Mouse (Mus musculus) heart, embryonic 11.5 days (tissue): ENCODE measurements around the gene Eif6. TPM values are rescaled to one million over a fixed set of nuclear protein-coding genes. Genes with fewer than 3 reads are reported as not detected.

ENCODE experiments used
- ATAC-seq: fragments of 200-750 bp; cut with Nextera tagmentation; replicated peaks from 2 replicates; pipeline ENCODE4 v1.8.0; 2017; ENCODE audit warnings: moderate library complexity; ENCODE audit not compliant: insufficient number of reproducible peaks, low FRiP score, low TSS enrichment
- H3K27ac ChIP-seq: fragments of 300-500 bp; sonication (generic); 2 replicates; pipeline ENCODE4 v1.5.1; 2014; ENCODE audit warnings: mild to moderate bottlenecking, low read depth, low read length
- H3K27me3 ChIP-seq: fragments of 300-500 bp; sonication (generic); 2 replicates; pipeline ENCODE4 v1.6.1; 2014; ENCODE audit warnings: mild to moderate bottlenecking, low read length, mixed read lengths; ENCODE audit not compliant: control insufficient read depth, insufficient read depth
- H3K36me3 ChIP-seq: fragments of 300-500 bp; sonication (generic); 2 replicates; pipeline ENCODE4 v1.6.1; 2014; ENCODE audit warnings: mild to moderate bottlenecking, low read length, moderate library complexity, mixed read lengths; ENCODE audit not compliant: control insufficient read depth, insufficient read depth
- H3K4me1 ChIP-seq: fragments of 300-500 bp; sonication (generic); 2 replicates; pipeline ENCODE4 v1.6.1; 2014; ENCODE audit warnings: low read length; ENCODE audit not compliant: control insufficient read depth, insufficient read depth
- H3K4me2 ChIP-seq: fragments of 300-500 bp; sonication (generic); 2 replicates; pipeline ENCODE4 v1.6.1; 2014; ENCODE audit warnings: mild to moderate bottlenecking, moderate library complexity
- H3K4me3 ChIP-seq: fragments of 300-500 bp; sonication (generic); 2 replicates; pipeline ENCODE4 v1.5.1; 2014; ENCODE audit warnings: low read depth, low read length
- H3K9ac ChIP-seq: fragments of 300-500 bp; sonication (generic); 2 replicates; pipeline ENCODE4 v1.6.1; 2014; ENCODE audit warnings: mild to moderate bottlenecking, low read depth, low read length, moderate library complexity
- H3K9me3 ChIP-seq: fragments of 300-500 bp; sonication (generic); replicated peaks from 2 replicates; pipeline ENCODE4 v1.6.1; 2016; ENCODE audit warnings: low read length; ENCODE audit not compliant: control insufficient read depth
- WGBS: fragments of 180-500 bp; shearing (Covaris S2); extraction: QIAGEN DNeasy Blood & Tissue Kit; methylation state at CpG from one replicate; pipeline ENCODE4 v1.1.7; 2014; ENCODE audit not compliant: insufficient replicate concordance; 5-methylcytosine and 5-hydroxymethylcytosine counted together
- polyA plus RNA-seq: library from polyadenylated mRNA; unstranded; fragments of >200 nt; fragmentation: Nextera tagmentation; extraction: Ambion mirVana; gene quantifications from 2 replicates; pipeline ENCODE4 v1.2.1, GENCODE M21; 2014

Gene Eif6
- polyA plus RNA-seq, 1 experiment from 2014 or later: 138 TPM

- peak overlapping the region; percentile 0; the same call in 1 of the 2 replicates for H3K4me2 ChIP-seq
- H3K9ac ChIP-seq: no peak overlapping the region
- no peaks in the 10 kb centered on the region for H3K36me3 ChIP-seq
- H3K27ac ChIP-seq: no peak overlapping the region
- H3K4me3 ChIP-seq: no peak overlapping the region
- 34% methylated on average over 12 of the region's 12 CpGs for WGBS
- ATAC-seq: no peak
- no peaks in the 10 kb centered on the region for H3K9me3 ChIP-seq
- no peaks in the 10 kb centered on the region for H3K4me1 ChIP-seq
- peaks cover 6% of the 10 kb centered on the region for H3K27me3 ChIP-seq
Measured at GRCm38 (mm10) chr2:155792899-155793298, 33.8 kb downstream of the Eif6 start.

DNA sequence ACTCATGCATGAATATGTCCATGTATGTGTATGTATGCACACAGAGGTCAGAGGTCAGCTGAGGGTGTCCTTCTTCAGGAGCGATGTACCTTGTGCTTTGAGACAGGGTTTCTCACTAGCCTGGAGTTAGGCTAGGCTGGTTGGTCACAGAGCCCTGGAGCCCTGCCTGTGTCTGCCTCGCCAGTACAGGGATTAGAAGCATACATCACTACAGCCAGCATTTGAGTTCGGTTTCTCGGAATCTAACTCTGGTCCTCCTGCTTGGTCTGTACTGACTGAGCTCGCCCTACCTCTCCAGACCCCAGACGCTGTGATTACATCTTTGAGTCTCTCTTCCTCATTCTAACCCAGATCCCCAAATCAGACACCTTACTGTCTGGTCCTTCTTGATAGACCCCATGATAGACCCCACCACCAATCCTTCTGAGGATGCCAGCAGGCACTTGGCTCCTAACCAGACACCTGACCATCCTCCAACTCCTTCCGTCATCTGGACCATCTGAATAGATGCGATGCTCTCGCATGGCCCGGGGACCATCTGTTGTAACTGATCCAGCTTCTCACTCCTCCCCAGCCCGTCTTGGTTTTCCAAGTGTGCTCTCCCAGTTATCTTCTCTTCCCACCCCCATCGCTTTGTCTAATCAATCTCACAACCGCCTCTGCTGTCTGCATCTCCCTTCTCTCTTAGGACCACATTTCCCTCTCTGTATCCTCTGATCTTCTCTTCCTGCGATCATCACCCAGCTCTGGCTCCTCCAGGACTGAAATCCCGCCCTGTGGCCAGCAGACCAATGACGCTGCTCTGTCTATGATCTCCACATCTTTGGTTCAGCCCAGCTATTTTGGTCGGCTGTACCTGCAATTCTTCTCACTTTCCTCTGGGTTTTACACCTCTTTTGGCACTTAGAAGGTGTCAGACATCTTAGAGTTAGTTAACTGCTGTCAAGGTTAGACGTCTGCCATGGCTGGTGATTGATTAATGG lies 38.5 kb downstream of the Eif6 start:
- H3K4me2 ChIP-seq: no peak overlapping the region
- no peaks in the 10 kb centered on the region for H3K4me1 ChIP-seq
- no peaks in the 10 kb centered on the region for H3K36me3 ChIP-seq
- ATAC-seq: no peak
- H3K9ac ChIP-seq: no peak overlapping the region
- H3K27me3 ChIP-seq: peaks cover 6% of the 10 kb centered on the region
- no peak overlapping the region for H3K27ac ChIP-seq
- 57% methylated on average over 18 of the region's 18 CpGs for WGBS
- no peaks in the 10 kb centered on the region for H3K9me3 ChIP-seq
- H3K4me3 ChIP-seq: no peak overlapping the region

DNA sequence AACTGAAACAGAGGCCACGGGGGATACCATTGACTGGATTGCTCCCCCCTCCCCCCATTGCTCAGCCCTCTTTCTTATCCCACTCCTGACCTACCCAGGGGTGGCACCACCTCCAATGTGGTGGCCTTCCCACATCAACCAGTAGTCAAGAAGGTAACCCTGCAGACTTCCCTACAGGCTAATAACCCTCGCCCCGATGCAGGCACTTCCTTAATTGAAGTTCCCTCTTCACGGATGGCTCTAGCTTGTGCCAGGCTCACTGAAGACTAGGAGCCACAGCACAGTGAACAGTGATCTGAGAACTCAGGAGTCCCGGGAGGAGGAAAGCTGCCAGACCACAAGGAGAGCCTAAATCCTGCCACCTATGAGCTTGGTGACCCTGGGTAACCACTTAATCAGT lies 39.8 kb downstream of the Eif6 start:
- Histone ChIP-seq H3K9me3 (no peaks in the 10 kb centered on the region), H3K4me1 (no peaks in the 10 kb centered on the region), H3K27me3 (peaks cover 6% of the 10 kb centered on the region), H3K27ac (no peak overlapping the region), H3K4me3 (no peak overlapping the region), H3K9ac (no peak overlapping the region), H3K4me2 (no peak overlapping the region), H3K36me3 (no peaks in the 10 kb centered on the region)
- ATAC-seq: no peak
- 66% methylated on average over 5 of the region's 5 CpGs for WGBS

DNA sequence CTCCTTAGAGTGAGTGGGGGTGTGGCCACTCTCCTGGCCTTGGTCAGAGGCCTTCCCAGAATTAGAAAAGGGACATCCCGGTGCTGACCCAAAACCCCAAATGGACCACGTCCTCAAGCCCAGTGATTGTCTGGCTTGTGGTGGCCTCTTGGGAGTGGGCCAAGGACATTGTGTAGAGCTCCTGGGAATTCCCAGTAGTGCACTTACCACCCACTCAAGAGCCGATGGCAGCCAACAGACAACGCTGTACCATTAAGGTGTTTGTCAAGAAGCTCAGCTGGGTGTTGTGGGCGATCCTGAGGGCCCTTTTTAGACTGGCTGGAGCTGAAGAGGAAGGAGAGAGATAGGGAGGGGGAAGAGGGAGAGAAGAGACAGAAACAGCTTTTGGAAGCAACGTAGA lies 42.2 kb downstream of the Eif6 start:
- no peak overlapping the region for H3K27ac ChIP-seq
- peaks cover 2% of the 10 kb centered on the region; the same call in 1 of the 2 replicates for H3K27me3 ChIP-seq
- no peaks in the 10 kb centered on the region for H3K36me3 ChIP-seq
- WGBS: 73% methylated on average over 6 of the region's 6 CpGs
- no peak for ATAC-seq
- no peaks in the 10 kb centered on the region for H3K4me1 ChIP-seq
- no peak overlapping the region for H3K4me2 ChIP-seq
- H3K9me3 ChIP-seq: no peaks in the 10 kb centered on the region
- H3K9ac ChIP-seq: no peak overlapping the region
- H3K4me3 ChIP-seq: no peak overlapping the region

- no peak for ATAC-seq
- no peaks in the 10 kb centered on the region for H3K36me3 ChIP-seq
- H3K9me3 ChIP-seq: no peaks in the 10 kb centered on the region
- H3K4me1 ChIP-seq: peaks cover 3% of the 10 kb centered on the region; the same call in 1 of the 2 replicates
- H3K27ac ChIP-seq: no peak overlapping the region
- H3K27me3 ChIP-seq: peaks cover 32% of the 10 kb centered on the region
- 75% methylated on average over 3 of the region's 3 CpGs for WGBS
- H3K9ac ChIP-seq: no peak overlapping the region
- H3K4me2 ChIP-seq: no peak overlapping the region
- H3K4me3 ChIP-seq: no peak overlapping the region
Measured at GRCm38 (mm10) chr2:155779506-155779905, 47.2 kb downstream of the Eif6 start.

- Histone ChIP-seq H3K36me3 (no peaks in the 10 kb centered on the region), H3K9ac (no peak overlapping the region), H3K4me1 (peaks cover 3% of the 10 kb centered on the region; the same call in 1 of the 2 replicates), H3K4me3 (no peak overlapping the region), H3K27me3 (peaks cover 36% of the 10 kb centered on the region), H3K4me2 (no peak overlapping the region), H3K9me3 (no peaks in the 10 kb centered on the region), H3K27ac (no peak overlapping the region)
- 55% methylated on average over 7 of the region's 7 CpGs for WGBS
- ATAC-seq: no peak
Measured at GRCm38 (mm10) chr2:155779066-155779465, 47.7 kb downstream of the Eif6 start.

DNA sequence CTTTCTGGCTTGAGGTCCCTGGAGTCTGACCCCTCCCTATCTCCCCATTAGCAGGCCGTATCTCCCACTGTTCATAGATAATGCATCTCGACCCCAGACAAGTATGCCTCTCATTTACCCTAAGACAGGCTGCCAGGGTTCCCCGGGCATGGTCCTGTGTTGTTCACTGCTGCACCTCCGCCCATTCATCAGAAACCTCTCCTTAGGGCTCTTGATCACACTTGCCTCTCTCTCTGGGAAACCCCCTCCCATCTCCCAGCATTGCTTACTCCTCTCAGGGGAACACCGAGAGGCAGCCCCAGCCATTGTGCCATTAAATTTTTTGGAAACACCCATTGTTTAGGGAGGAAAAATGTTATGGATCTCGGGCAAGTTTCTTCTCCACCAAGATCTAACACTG lies 48.7 kb downstream of the Eif6 start:
- Histone ChIP-seq H3K4me2 (no peak overlapping the region), H3K36me3 (no peaks in the 10 kb centered on the region), H3K4me3 (no peak overlapping the region), H3K9me3 (no peaks in the 10 kb centered on the region), H3K27ac (no peak overlapping the region), H3K4me1 (peaks cover 3% of the 10 kb centered on the region; the same call in 1 of the 2 replicates), H3K27me3 (peaks cover 46% of the 10 kb centered on the region), H3K9ac (no peak overlapping the region)
- 46% methylated on average over 6 of the region's 6 CpGs for WGBS
- ATAC-seq: no peak

GRCm38 (mm10) chr2:155777688-155777985 lies 49.1 kb downstream of the Eif6 start:
- Histone ChIP-seq H3K9me3 (no peaks in the 10 kb centered on the region), H3K4me1 (peaks cover 3% of the 10 kb centered on the region; the same call in 1 of the 2 replicates), H3K4me3 (no peak overlapping the region), H3K27ac (no peak overlapping the region), H3K36me3 (no peaks in the 10 kb centered on the region), H3K4me2 (no peak overlapping the region), H3K27me3 (peaks cover 46% of the 10 kb centered on the region), H3K9ac (no peak overlapping the region)
- WGBS: 77% methylated on average over 4 of the region's 4 CpGs
- no peak for ATAC-seq
